Mouse (Mus musculus) stomach, embryonic 15.5 days (tissue): ENCODE results near the gene Taar1. TPM values are rescaled to one million over a fixed set of nuclear protein-coding genes. Genes with fewer than 3 reads are reported as not detected.
A peak's percentile ranks its signal among the peaks of the same experiment; 100 is the strongest.

Source experiments
- ATAC-seq: fragments of 200-750 bp; cut with Nextera tagmentation; 2 replicates; pipeline ENCODE4 v1.8.0; 2017; ENCODE audit warnings: low read depth, moderate number of reproducible peaks, moderate TSS enrichment; ENCODE audit not compliant: insufficient read depth, low FRiP score
- H3K27ac ChIP-seq: fragments of 300-500 bp; sonication (generic); 2 replicates; pipeline ENCODE4 v1.5.1; 2015; ENCODE audit warnings: mild to moderate bottlenecking, inconsistent platforms
- H3K27me3 ChIP-seq: fragments of 300-500 bp; sonication (generic); replicated peaks from 2 replicates; pipeline ENCODE4 v1.6.1; 2015; ENCODE audit warnings: inconsistent platforms
- H3K36me3 ChIP-seq: fragments of 300-500 bp; sonication (generic); 2 replicates; pipeline ENCODE4 v1.6.1; 2015; ENCODE audit warnings: inconsistent platforms
- H3K4me1 ChIP-seq: fragments of 300-500 bp; sonication (generic); 2 replicates; pipeline ENCODE4 v1.6.1; 2015; ENCODE audit warnings: inconsistent platforms
- H3K4me2 ChIP-seq: fragments of 300-500 bp; sonication (generic); 2 replicates; pipeline ENCODE4 v1.6.1; 2015; ENCODE audit warnings: mild to moderate bottlenecking, inconsistent platforms
- H3K4me3 ChIP-seq: fragments of 300-500 bp; sonication (generic); replicated peaks from 2 replicates; pipeline ENCODE4 v1.5.1; 2015; ENCODE audit warnings: inconsistent platforms
- H3K9ac ChIP-seq: fragments of 300-500 bp; sonication (generic); 2 replicates; pipeline ENCODE4 v1.6.1; 2015; ENCODE audit warnings: inconsistent platforms
- H3K9me3 ChIP-seq: fragments of 300-500 bp; sonication (generic); 2 replicates; pipeline ENCODE4 v1.6.1; 2016; ENCODE audit warnings: inconsistent platforms
- WGBS: fragments of 180-500 bp; shearing (Covaris S2); methylation state at CpG from one replicate; pipeline ENCODE4 v1.1.7; 2015; 5-methylcytosine and 5-hydroxymethylcytosine counted together
- polyA plus RNA-seq: library from polyadenylated mRNA; unstranded; fragments of >200 nt; fragmentation: Nextera tagmentation; extraction: Ambion mirVana; gene quantifications from 2 replicates; pipeline ENCODE4 v1.2.1, GENCODE M21; 2015

Taar1 gene
- polyA plus RNA-seq, 1 experiment from 2014 or later: not detected

- H3K36me3 ChIP-seq: no peaks in the 10 kb centered on the region
- no peaks in the 10 kb centered on the region for H3K9me3 ChIP-seq
- ATAC-seq: no peak
- H3K4me3 ChIP-seq: no peak overlapping the region
- H3K9ac ChIP-seq: no peak overlapping the region
- no peaks in the 10 kb centered on the region for H3K27me3 ChIP-seq
- WGBS: 79% methylated on average over 5 of the region's 5 CpGs
- H3K4me2 ChIP-seq: no peak overlapping the region
- H3K4me1 ChIP-seq: no peaks in the 10 kb centered on the region
- H3K27ac ChIP-seq: no peak overlapping the region
These were observed 22.3 kb downstream of the Taar1 start for GRCm38 (mm10) chr10:23942465-23942864.

GRCm38 (mm10) chr10:23948026-23948425 is 27.9 kb downstream of the Taar1 start:
- 42% methylated on average over 7 of the region's 7 CpGs for WGBS
- no peak overlapping the region for H3K9ac ChIP-seq
- H3K27me3 ChIP-seq: no peaks in the 10 kb centered on the region
- H3K9me3 ChIP-seq: no peaks in the 10 kb centered on the region
- H3K36me3 ChIP-seq: no peaks in the 10 kb centered on the region
- H3K4me2 ChIP-seq: no peak overlapping the region
- H3K4me3 ChIP-seq: no peak overlapping the region
- ATAC-seq: no peak
- H3K27ac ChIP-seq: no peak overlapping the region
- no peaks in the 10 kb centered on the region for H3K4me1 ChIP-seq

- 87% methylated on average over 16 of the region's 16 CpGs for WGBS
- Histone ChIP-seq H3K4me2 (no peak within 1 kb of the TSS), H3K4me1 (no peaks in the 10 kb centered on the region), H3K9me3 (no peaks in the 10 kb centered on the region), H3K36me3 (no peaks in the 10 kb centered on the region), H3K27me3 (no peaks in the 10 kb centered on the region), H3K9ac (no peak within 1 kb of the TSS), H3K4me3 (no peak within 1 kb of the TSS), H3K27ac (no peak within 1 kb of the TSS)
- no peak for ATAC-seq
These were observed 29.4 kb downstream of the Taar1 start, which contains the start of gene Taar3 for GRCm38 (mm10) chr10:23949508-23950005. Gene Taar3 (plus strand): TSS chr10:23949558.

GRCm38 (mm10) chr10:23951714-23952113 is 31.6 kb downstream of the Taar1 start:
- Histone ChIP-seq H3K9me3 (no peaks in the 10 kb centered on the region), H3K27ac (no peak overlapping the region), H3K4me2 (no peak overlapping the region), H3K4me1 (no peaks in the 10 kb centered on the region), H3K27me3 (no peaks in the 10 kb centered on the region), H3K36me3 (no peaks in the 10 kb centered on the region), H3K4me3 (no peak overlapping the region), H3K9ac (no peak overlapping the region)
- ATAC-seq: no peak
- 75% methylated on average over 6 of the region's 6 CpGs for WGBS

GRCm38 (mm10) chr10:23959071-23959470 is 38.9 kb downstream of the Taar1 start:
- 42% methylated on average over 3 of the region's 3 CpGs for WGBS
- no peak overlapping the region for H3K4me3 ChIP-seq
- H3K9ac ChIP-seq: no peak overlapping the region
- H3K4me1 ChIP-seq: peaks cover 2% of the 10 kb centered on the region; the same call in 1 of the 2 replicates
- H3K9me3 ChIP-seq: no peaks in the 10 kb centered on the region
- H3K36me3 ChIP-seq: no peaks in the 10 kb centered on the region
- no peaks in the 10 kb centered on the region for H3K27me3 ChIP-seq
- no peak overlapping the region for H3K4me2 ChIP-seq
- ATAC-seq: peak; percentile 85
- H3K27ac ChIP-seq: no peak overlapping the region

- H3K9ac ChIP-seq: no peak within 1 kb of the TSS
- H3K4me1 ChIP-seq: peaks cover 2% of the 10 kb centered on the region; the same call in 1 of the 2 replicates
- no peak within 1 kb of the TSS for H3K4me2 ChIP-seq
- no peaks in the 10 kb centered on the region for H3K36me3 ChIP-seq
- WGBS: 90% methylated on average over 13 of the region's 13 CpGs
- no peak within 1 kb of the TSS for H3K4me3 ChIP-seq
- no peak within 1 kb of the TSS for H3K27ac ChIP-seq
- no peaks in the 10 kb centered on the region for H3K27me3 ChIP-seq
- ATAC-seq: no peak
- no peaks in the 10 kb centered on the region for H3K9me3 ChIP-seq
These were observed 40.3 kb downstream of the Taar1 start, which contains the start of gene Taar4 for GRCm38 (mm10) chr10:23960444-23960915. Gene Taar4 (plus strand): TSS chr10:23960494.

- Histone ChIP-seq H3K4me1 (peaks cover 2% of the 10 kb centered on the region; the same call in 1 of the 2 replicates), H3K36me3 (no peaks in the 10 kb centered on the region), H3K27me3 (no peaks in the 10 kb centered on the region), H3K4me3 (no peak overlapping the region), H3K27ac (no peak overlapping the region), H3K9me3 (no peaks in the 10 kb centered on the region), H3K9ac (no peak overlapping the region), H3K4me2 (no peak overlapping the region)
- ATAC-seq: no peak
- WGBS: 42% methylated on average over 3 of the region's 3 CpGs
These were observed 43.3 kb downstream of the Taar1 start for GRCm38 (mm10) chr10:23963444-23963843.

- Histone ChIP-seq H3K9ac (no peak overlapping the region), H3K4me1 (no peaks in the 10 kb centered on the region), H3K36me3 (no peaks in the 10 kb centered on the region), H3K4me3 (no peak overlapping the region), H3K9me3 (no peaks in the 10 kb centered on the region), H3K27ac (no peak overlapping the region), H3K27me3 (no peaks in the 10 kb centered on the region), H3K4me2 (no peak overlapping the region)
- WGBS: 80% methylated on average over 6 of the region's 6 CpGs
- no peak for ATAC-seq
These were observed 44.9 kb downstream of the Taar1 start for GRCm38 (mm10) chr10:23964921-23965610.

GRCm38 (mm10) chr10:23970656-23971165 is 50.6 kb downstream of the Taar1 start, which contains the start of gene Taar5:
Gene Taar5 (plus strand): TSS chr10:23970706.
- H3K27ac ChIP-seq: no peak within 1 kb of the TSS
- no peaks in the 10 kb centered on the region for H3K4me1 ChIP-seq
- no peak within 1 kb of the TSS for H3K9ac ChIP-seq
- H3K36me3 ChIP-seq: no peaks in the 10 kb centered on the region
- H3K4me3 ChIP-seq: no peak within 1 kb of the TSS
- WGBS: 89% methylated on average over 11 of the region's 11 CpGs
- no peaks in the 10 kb centered on the region for H3K9me3 ChIP-seq
- no peaks in the 10 kb centered on the region for H3K27me3 ChIP-seq
- no peak for ATAC-seq
- H3K4me2 ChIP-seq: no peak within 1 kb of the TSS

Other genes starting within 250 kb of the Taar1 start
- gene Rps12, start 133.1 kb upstream of the Taar1 start, polyA plus RNA-seq: 150 and 170 TPM in 2 replicates
- 14.8 and 19.8 TPM in 2 replicates for gene Slc18b1, start 123.4 kb upstream of the Taar1 start, polyA plus RNA-seq
- 0.41 and 0.67 TPM in 2 replicates for gene Vnn3, start 68.9 kb upstream of the Taar1 start, polyA plus RNA-seq
- 3.0 and 4.1 TPM in 2 replicates for gene Vnn1, start 25.7 kb upstream of the Taar1 start, polyA plus RNA-seq
- not detected in 2 replicates for gene Taar2, start 18.2 kb downstream of the Taar1 start, polyA plus RNA-seq
- gene Taar3, start 29.2 kb downstream of the Taar1 start, polyA plus RNA-seq: not detected in 2 replicates
- gene Taar4, start 40.1 kb downstream of the Taar1 start, polyA plus RNA-seq: not detected in 2 replicates
- not detected in 2 replicates for gene Taar5, start 50.4 kb downstream of the Taar1 start, polyA plus RNA-seq
- not detected in 2 replicates for gene Taar6, start 65.3 kb downstream of the Taar1 start, polyA plus RNA-seq
- not detected in 2 replicates for gene Taar7a, start 73.1 kb downstream of the Taar1 start, polyA plus RNA-seq
- not detected in 2 replicates for gene Taar7b, start 79.6 kb downstream of the Taar1 start, polyA plus RNA-seq
- gene Taar7d, start 106.9 kb downstream of the Taar1 start, polyA plus RNA-seq: not detected in 2 replicates
- not detected in 2 replicates for gene Taar7e, start 117.3 kb downstream of the Taar1 start, polyA plus RNA-seq
- gene Taar7f, start 129.2 kb downstream of the Taar1 start, polyA plus RNA-seq: not detected in 2 replicates
- gene Taar8a, start 156.1 kb downstream of the Taar1 start, polyA plus RNA-seq: not detected in 2 replicates
- gene Taar8b, start 171.9 kb downstream of the Taar1 start, polyA plus RNA-seq: not detected in 2 replicates
- not detected in 2 replicates for gene Taar8c, start 181.6 kb downstream of the Taar1 start, polyA plus RNA-seq
- gene Taar9, start 189.2 kb downstream of the Taar1 start, polyA plus RNA-seq: 0.13 TPM in 1 of 2 replicates, not detected in the other
- 87.8 and 91.1 TPM in 2 replicates for gene Stx7, start 228.9 kb downstream of the Taar1 start, polyA plus RNA-seq